Mouse (Mus musculus) stomach, embryonic 14.5 days (tissue): ENCODE results near the gene Ccin. TPM values are rescaled to one million over a fixed set of nuclear protein-coding genes. Genes with fewer than 3 reads are reported as not detected.

Experiments used
- ATAC-seq: fragments of 200-750 bp; cut with Nextera tagmentation; 2 replicates; pipeline ENCODE4 v1.8.0; 2017; ENCODE audit warnings: low read depth, moderate TSS enrichment; ENCODE audit not compliant: insufficient number of reproducible peaks, insufficient read depth, low FRiP score
- H3K27ac ChIP-seq: fragments of 300-500 bp; sonication (generic); 2 replicates; pipeline ENCODE4 v1.5.1; 2014; ENCODE audit warnings: mild to moderate bottlenecking, low read length, moderate library complexity, mixed read lengths
- H3K27me3 ChIP-seq: fragments of 300-500 bp; sonication (generic); 2 replicates; pipeline ENCODE4 v1.6.1; 2014; ENCODE audit warnings: low read length, control low read depth, mixed read lengths; ENCODE audit not compliant: control insufficient read depth, insufficient read depth
- H3K36me3 ChIP-seq: fragments of 300-500 bp; sonication (generic); 2 replicates; pipeline ENCODE4 v1.6.1; 2014; ENCODE audit warnings: mild to moderate bottlenecking, control low read depth, low read length, moderate library complexity, mixed read lengths; ENCODE audit not compliant: control insufficient read depth, insufficient read depth
- H3K4me1 ChIP-seq: fragments of 300-500 bp; sonication (generic); 2 replicates; pipeline ENCODE4 v1.6.1; 2014; ENCODE audit warnings: low read length, control low read depth, mixed read lengths; ENCODE audit not compliant: control insufficient read depth, insufficient read depth
- H3K4me2 ChIP-seq: fragments of 300-500 bp; sonication (generic); replicated peaks from 2 replicates; pipeline ENCODE4 v1.6.1; 2014; ENCODE audit warnings: low read depth, low read length, control low read depth
- H3K4me3 ChIP-seq: fragments of 300-500 bp; sonication (generic); 2 replicates; pipeline ENCODE4 v1.5.1; 2014; ENCODE audit warnings: low read depth, low read length, control low read depth
- H3K9ac ChIP-seq: fragments of 300-500 bp; sonication (generic); replicated peaks from 2 replicates; pipeline ENCODE4 v1.6.1; 2014; ENCODE audit warnings: low read depth, mild to moderate bottlenecking, control low read depth, low read length, moderate library complexity, mixed read lengths
- H3K9me3 ChIP-seq: fragments of 300-500 bp; sonication (generic); 2 replicates; pipeline ENCODE4 v1.6.1; 2016; ENCODE audit warnings: low read depth, low read length, control low read depth; ENCODE audit not compliant: control insufficient read depth
- WGBS: fragments of 180-500 bp; shearing (Covaris S2); extraction: QIAGEN DNeasy Blood & Tissue Kit; methylation state at CpG from one replicate; pipeline ENCODE4 v1.1.7; 2014; 5-methylcytosine and 5-hydroxymethylcytosine counted together
- polyA plus RNA-seq: library from polyadenylated mRNA; unstranded; fragments of >200 nt; fragmentation: Nextera tagmentation; extraction: Ambion mirVana; gene quantifications from 2 replicates; pipeline ENCODE4 v1.2.1, GENCODE M21; 2014

The Ccin gene
- polyA plus RNA-seq, 1 experiment from 2014 or later: not detected

DNA sequence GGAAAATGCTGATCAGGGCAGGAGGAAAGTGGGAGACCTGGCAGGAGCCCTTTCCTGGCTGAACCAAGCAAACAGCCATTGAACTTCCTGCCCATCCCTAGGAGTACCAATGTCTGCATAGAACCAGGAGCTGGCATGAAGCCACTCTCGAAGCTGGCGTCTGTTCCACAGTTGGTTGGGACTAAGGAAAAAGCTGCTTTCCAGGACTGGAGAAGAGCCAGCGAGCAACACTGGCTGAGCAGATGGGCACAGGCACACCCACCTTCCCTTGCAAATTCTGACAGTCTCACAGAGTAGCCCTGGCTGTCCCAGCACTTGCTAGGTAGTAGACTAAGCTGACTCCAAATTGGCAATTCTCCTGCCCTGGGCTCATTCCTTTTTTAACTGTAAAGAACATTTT lies 3.5 kb upstream of the Ccin start:
- Histone ChIP-seq H3K9me3 (no peaks in the 10 kb centered on the region), H3K4me1 (peaks cover 19% of the 10 kb centered on the region), H3K4me2 (no peak overlapping the region), H3K9ac (no peak overlapping the region), H3K4me3 (no peak overlapping the region), H3K27ac (peak overlapping the region; percentile 74; the same call in 1 of the 2 replicates), H3K27me3 (no peaks in the 10 kb centered on the region), H3K36me3 (no peaks in the 10 kb centered on the region)
- ATAC-seq: no peak
- 86% methylated on average over 3 of the region's 3 CpGs for WGBS

DNA sequence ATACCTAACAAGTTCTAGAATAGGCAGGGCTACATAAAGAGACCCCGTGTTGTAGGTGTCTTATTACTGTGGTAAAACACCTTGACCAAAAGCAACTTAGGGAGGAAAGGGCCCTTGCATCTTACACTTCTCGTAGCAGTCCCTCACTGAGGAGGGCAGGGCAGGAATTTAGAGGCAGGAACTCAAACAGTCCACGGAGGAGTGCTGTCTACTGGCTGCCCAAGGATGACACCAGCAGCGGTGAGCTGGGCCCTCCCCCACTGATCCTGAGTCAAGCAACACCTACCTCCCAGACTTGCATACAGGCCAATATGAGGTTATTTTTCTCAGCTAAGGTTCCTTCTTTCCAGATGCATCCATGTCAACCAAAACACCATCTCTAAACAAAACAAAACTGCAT lies 3.0 kb upstream of the Ccin start:
- 82% methylated on average over 4 of the region's 4 CpGs for WGBS
- H3K27ac ChIP-seq: no peak overlapping the region

DNA sequence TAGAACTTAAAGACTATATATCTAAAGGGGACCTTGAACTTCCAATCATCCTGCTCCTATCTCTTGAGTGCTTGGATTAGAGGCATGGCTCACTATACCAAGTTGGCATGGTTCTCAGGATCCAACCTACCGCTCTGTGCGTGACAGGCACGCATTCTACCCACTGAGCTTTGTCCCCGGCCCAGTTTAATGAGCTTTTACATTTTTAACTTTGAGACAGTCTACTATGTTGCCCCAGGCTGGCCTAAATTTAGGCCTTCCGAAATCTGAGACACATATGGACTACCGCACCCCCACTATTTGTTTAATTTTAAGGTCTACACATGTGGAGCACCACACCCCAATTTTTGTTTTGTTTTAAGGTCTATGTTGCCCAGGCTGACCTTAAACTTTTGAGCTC lies 2.4 kb upstream of the Ccin start:
- H3K4me2 ChIP-seq: no peak overlapping the region
- peaks cover 19% of the 10 kb centered on the region for H3K4me1 ChIP-seq
- no peaks in the 10 kb centered on the region for H3K9me3 ChIP-seq
- H3K36me3 ChIP-seq: no peaks in the 10 kb centered on the region
- WGBS: 95% methylated on average over 6 of the region's 6 CpGs
- H3K9ac ChIP-seq: no peak overlapping the region
- no peak overlapping the region for H3K27ac ChIP-seq
- no peaks in the 10 kb centered on the region for H3K27me3 ChIP-seq
- H3K4me3 ChIP-seq: no peak overlapping the region
- ATAC-seq: no peak

More for the DNA sequence above, 3.0 kb upstream of the Ccin start:
- Histone ChIP-seq H3K4me2 (no peak overlapping the region), H3K36me3 (no peaks in the 10 kb centered on the region), H3K27me3 (no peaks in the 10 kb centered on the region), H3K4me3 (no peak overlapping the region), H3K9me3 (no peaks in the 10 kb centered on the region), H3K4me1 (peaks cover 19% of the 10 kb centered on the region), H3K9ac (no peak overlapping the region)
- ATAC-seq: no peak

DNA sequence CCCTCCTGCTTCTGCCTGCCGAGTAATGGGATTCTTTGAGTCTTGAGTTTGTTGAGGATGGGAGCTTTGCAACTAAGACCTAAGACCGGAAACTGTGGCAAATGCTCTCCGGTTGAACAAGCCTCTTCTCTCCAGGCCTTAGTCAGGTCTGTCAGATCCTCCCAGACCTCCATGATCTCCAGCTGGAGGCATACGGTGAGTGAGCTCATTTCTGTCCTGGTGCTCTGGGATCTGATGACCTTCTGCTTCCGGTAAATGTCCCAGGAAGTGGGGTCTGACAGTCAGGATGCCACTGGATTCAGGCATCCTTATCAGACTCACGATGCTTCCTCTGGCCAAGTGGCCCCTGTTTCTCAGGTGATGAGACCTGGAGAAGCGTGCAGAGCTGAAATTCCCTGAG lies 2.0 kb upstream of the Ccin start:
- Histone ChIP-seq H3K4me1 (peaks cover 19% of the 10 kb centered on the region), H3K4me3 (no peak overlapping the region), H3K9me3 (no peaks in the 10 kb centered on the region), H3K27ac (no peak overlapping the region), H3K36me3 (no peaks in the 10 kb centered on the region), H3K9ac (no peak overlapping the region), H3K27me3 (no peaks in the 10 kb centered on the region), H3K4me2 (no peak overlapping the region)
- no peak for ATAC-seq
- WGBS: 90% methylated on average over 7 of the region's 7 CpGs

DNA sequence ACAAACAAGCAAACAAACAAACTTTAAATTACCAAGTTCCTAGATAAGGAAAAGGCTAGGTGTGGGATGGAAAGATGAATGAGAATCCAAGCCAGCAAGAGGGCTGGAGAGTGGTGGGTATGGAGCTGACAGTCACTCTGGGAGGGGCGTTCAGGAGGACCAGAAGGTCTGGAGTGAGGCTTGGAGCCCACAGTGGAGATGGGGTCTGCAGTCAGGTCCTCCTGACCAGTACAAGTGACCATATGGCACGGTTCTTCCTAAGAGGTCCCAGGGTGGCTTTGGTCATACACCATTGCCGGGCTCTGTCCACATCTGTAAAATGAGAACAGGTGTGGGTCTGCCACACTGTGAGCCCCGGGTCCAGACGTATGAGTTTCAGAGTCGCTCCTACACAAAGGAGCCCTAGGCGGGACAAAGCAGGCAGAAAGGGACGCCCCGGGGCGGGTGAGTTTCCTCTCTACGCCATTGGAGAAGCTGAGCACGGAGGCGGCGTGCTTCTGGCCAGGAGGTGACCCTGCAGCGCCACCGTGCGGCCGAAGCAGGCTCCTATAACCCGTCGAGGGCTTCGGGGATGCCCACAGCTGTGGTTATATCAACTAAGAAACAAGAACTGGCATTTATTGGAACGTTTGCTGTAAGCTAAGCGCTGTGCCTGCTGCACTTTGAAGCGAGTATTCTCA lies 1.1 kb upstream of the Ccin start:
- no peaks in the 10 kb centered on the region for H3K27me3 ChIP-seq
- 2% methylated on average over 24 of the region's 24 CpGs for WGBS
- peak overlapping the region; percentile 35 for H3K27ac ChIP-seq
- 0 out of 2 replicates have a peak overlapping the region, but pooled peaks have one; percentile 33 for H3K9ac ChIP-seq
- H3K4me1 ChIP-seq: peaks cover 17% of the 10 kb centered on the region; the same call in 1 of the 2 replicates
- H3K9me3 ChIP-seq: no peaks in the 10 kb centered on the region
- peak; percentile 91 for ATAC-seq
- H3K4me2 ChIP-seq: peak overlapping the region; percentile 55
- H3K4me3 ChIP-seq: peak overlapping the region; percentile 24
- H3K36me3 ChIP-seq: no peaks in the 10 kb centered on the region

DNA sequence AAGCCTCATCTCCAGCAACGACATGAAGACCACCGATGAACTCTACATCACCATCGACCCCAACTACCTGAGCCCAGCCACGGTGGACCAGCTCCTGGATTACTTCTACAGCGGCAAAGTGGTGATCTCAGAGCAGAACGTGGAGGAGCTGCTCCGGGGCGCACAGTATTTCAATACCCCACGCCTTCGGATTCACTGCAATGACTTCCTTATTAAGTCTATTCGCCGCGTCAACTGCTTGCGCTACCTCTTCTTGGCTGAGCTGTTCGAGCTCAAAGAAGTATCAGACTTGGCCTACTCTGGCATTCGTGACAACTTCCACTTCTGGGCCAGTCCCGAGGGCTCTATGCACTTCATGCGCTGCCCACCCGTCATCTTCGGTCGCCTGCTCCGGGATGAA lies 473 bp downstream of the Ccin start:
- Histone ChIP-seq H3K27me3 (no peaks in the 10 kb centered on the region), H3K4me2 (no peak overlapping the region), H3K4me1 (peaks cover 15% of the 10 kb centered on the region; the same call in 1 of the 2 replicates), H3K4me3 (no peak overlapping the region), H3K9me3 (no peaks in the 10 kb centered on the region), H3K27ac (no peak overlapping the region), H3K9ac (no peak overlapping the region), H3K36me3 (no peaks in the 10 kb centered on the region)
- WGBS: 92% methylated on average over 22 of the region's 22 CpGs
- no peak for ATAC-seq

DNA sequence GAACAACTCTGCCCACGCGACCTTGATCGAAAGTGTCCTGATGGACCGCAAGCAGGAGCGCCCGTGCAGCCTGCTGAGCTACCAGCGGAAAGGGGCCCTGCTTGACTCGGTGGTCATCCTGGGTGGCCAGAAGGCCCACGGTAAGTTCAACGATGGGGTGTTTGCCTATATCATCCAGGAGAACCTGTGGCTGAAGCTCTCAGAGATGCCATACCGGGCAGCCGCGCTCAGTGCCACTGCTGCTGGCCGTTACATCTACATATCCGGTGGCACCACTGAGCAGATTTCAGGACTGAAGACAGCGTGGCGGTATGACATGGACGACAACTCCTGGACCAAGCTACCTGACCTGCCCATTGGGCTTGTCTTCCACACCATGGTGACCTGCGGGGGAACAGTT lies 1.0 kb downstream of the Ccin start:
- H3K27ac ChIP-seq: no peak overlapping the region
- no peak overlapping the region for H3K9ac ChIP-seq
- no peak for ATAC-seq
- no peaks in the 10 kb centered on the region for H3K27me3 ChIP-seq
- H3K9me3 ChIP-seq: no peaks in the 10 kb centered on the region
- no peak overlapping the region for H3K4me3 ChIP-seq
- no peaks in the 10 kb centered on the region for H3K36me3 ChIP-seq
- WGBS: 89% methylated on average over 19 of the region's 19 CpGs
- H3K4me2 ChIP-seq: no peak overlapping the region
- 0 out of 2 replicates have a peak, but pooled peaks cover 9% of the 10 kb centered on the region for H3K4me1 ChIP-seq

DNA sequence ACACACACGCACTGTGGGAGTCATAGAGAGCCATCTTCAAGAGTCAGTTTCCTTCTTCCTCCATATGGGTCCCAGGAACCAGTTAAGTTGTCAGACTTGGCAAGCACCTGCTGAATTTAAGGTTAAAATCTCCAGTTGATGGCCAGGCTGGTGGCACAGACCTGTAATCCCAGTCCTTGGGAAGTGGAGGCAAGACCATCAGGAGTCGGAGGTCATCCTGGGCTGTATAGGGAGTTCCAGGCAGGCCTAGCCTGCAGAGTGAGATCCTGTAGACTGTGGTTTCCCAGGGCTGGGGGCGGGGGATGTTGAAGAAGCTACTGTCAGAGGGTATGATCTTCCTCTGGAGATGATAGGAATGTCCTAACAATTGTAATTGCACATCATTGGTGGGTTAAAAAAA lies 5.7 kb downstream of the Ccin start:
- H3K27me3 ChIP-seq: no peaks in the 10 kb centered on the region
- H3K9me3 ChIP-seq: no peaks in the 10 kb centered on the region
- H3K36me3 ChIP-seq: no peaks in the 10 kb centered on the region
- WGBS: 84% methylated on average over 3 of the region's 3 CpGs
- no peak overlapping the region for H3K4me3 ChIP-seq
- no peak overlapping the region for H3K4me2 ChIP-seq
- no peaks in the 10 kb centered on the region for H3K4me1 ChIP-seq
- ATAC-seq: no peak
- H3K27ac ChIP-seq: no peak overlapping the region
- no peak overlapping the region for H3K9ac ChIP-seq

DNA sequence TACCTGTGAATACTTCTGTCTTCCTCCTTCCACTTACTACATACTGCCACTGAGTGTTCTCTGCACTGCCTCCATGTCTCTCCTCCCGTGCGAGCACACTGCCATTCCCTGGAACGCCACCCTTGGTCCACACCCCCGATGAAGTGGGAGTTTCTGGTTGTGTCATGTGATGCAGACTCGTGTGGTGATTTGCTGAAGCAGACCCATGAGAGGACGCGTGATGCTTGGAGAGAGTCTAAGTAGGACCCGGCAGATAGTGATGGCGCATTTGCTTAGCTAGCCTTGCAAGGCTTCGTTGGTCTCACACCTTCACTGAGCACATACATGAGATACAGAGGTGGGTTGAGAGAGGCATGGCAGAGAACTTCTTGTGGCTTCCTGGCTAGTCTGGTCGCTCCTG lies 9.8 kb downstream of the Ccin start:
- H3K9me3 ChIP-seq: no peaks in the 10 kb centered on the region
- 92% methylated on average over 11 of the region's 11 CpGs for WGBS
- no peak overlapping the region for H3K4me2 ChIP-seq
- H3K36me3 ChIP-seq: no peaks in the 10 kb centered on the region
- H3K4me1 ChIP-seq: no peaks in the 10 kb centered on the region
- H3K27ac ChIP-seq: no peak overlapping the region
- no peak overlapping the region for H3K4me3 ChIP-seq
- no peak for ATAC-seq
- H3K27me3 ChIP-seq: no peaks in the 10 kb centered on the region
- H3K9ac ChIP-seq: no peak overlapping the region
